Mouse (Mus musculus) forebrain, postnatal 0 days (tissue): ENCODE measurements around the gene Pigp. TPM values are rescaled to one million over a fixed set of nuclear protein-coding genes. Genes with fewer than 3 reads are reported as not detected.
"Not testable (repeated sequence)": the region's sequence is repeated elsewhere in the genome, so short reads cannot be mapped to it uniquely, and the experiment has no call there.

Source experiments
- ATAC-seq: fragments of 200-750 bp; cut with Nextera tagmentation; 2 replicates; pipeline ENCODE4 v1.8.0; 2017; ENCODE audit warnings: mild to moderate bottlenecking, moderate library complexity
- DNase-seq: peaks from one replicate; pipeline ENCODE4 v3.0.0-alpha.2; 2015
- H3K27ac ChIP-seq: fragments of 300-500 bp; sonication (generic); 2 replicates; pipeline ENCODE4 v1.5.1; 2014; ENCODE audit warnings: low read depth, mild to moderate bottlenecking, antibody characterized with exemption, low read length, moderate library complexity, mixed read lengths
- H3K27me3 ChIP-seq: fragments of 300-500 bp; sonication (generic); 2 replicates; pipeline ENCODE4 v1.6.1; 2014; ENCODE audit warnings: mild to moderate bottlenecking, low read length, mixed read lengths; ENCODE audit not compliant: insufficient read depth
- H3K36me3 ChIP-seq: fragments of 300-500 bp; sonication (generic); 2 replicates; pipeline ENCODE4 v1.6.1; 2014; ENCODE audit warnings: mild to moderate bottlenecking, moderate library complexity; ENCODE audit not compliant: insufficient read depth
- H3K4me1 ChIP-seq: fragments of 300-500 bp; sonication (generic); 2 replicates; pipeline ENCODE4 v1.6.1; 2014; ENCODE audit warnings: antibody characterized with exemption; ENCODE audit not compliant: insufficient read depth
- H3K4me2 ChIP-seq: fragments of 300-500 bp; sonication (generic); 2 replicates; pipeline ENCODE4 v1.6.1; 2014; ENCODE audit warnings: low read depth, mild to moderate bottlenecking, moderate library complexity
- H3K4me3 ChIP-seq: fragments of 300-500 bp; sonication (generic); 2 replicates; pipeline ENCODE4 v1.5.1; 2014; ENCODE audit warnings: low read depth, low read length, mixed read lengths
- H3K9ac ChIP-seq: fragments of 300-500 bp; sonication (generic); 2 replicates; pipeline ENCODE4 v1.6.1; 2014; ENCODE audit warnings: mild to moderate bottlenecking
- H3K9me3 ChIP-seq: fragments of 300-500 bp; sonication (generic); 2 replicates; pipeline ENCODE4 v1.6.1; 2016; ENCODE audit warnings: low read length
- CTCF ChIP-seq: sonication (generic); IDR thresholded peaks from 2 replicates; pipeline ENCODE4 v1.5.1; 2016; ENCODE audit warnings: antibody characterized with exemption, control low read depth, low read depth
- WGBS: fragments of 180-500 bp; shearing (Covaris S2); extraction: QIAGEN DNeasy Blood & Tissue Kit; methylation state at CpG from one replicate; pipeline ENCODE4 v1.1.7; 2014; 5-methylcytosine and 5-hydroxymethylcytosine counted together
- polyA plus RNA-seq: library from polyadenylated mRNA; unstranded; fragments of >200 nt; fragmentation: Nextera tagmentation; extraction: Ambion mirVana; gene quantifications from 2 replicates; pipeline ENCODE4 v1.2.1, GENCODE M21; 2015
- total RNA-seq: library from RNA; depleted of rRNA; stranded (reverse); fragments of >200 nt; gene quantifications from 2 replicates; pipeline ENCODE4 v1.2.3, GENCODE M21; 2014

The Pigp gene
- total and polyA plus RNA-seq, 2 experiments from 2014 or later = 88.3 to 133 TPM

GRCm38 (mm10) chr16:94348779-94349178, 22.9 kb downstream of the Pigp start:
- DNase-seq = no peak

GRCm38 (mm10) chr16:94347080-94347731, 24.4 kb downstream of the Pigp start:
- H3K4me3 ChIP-seq = no peak overlapping the region
- H3K36me3 ChIP-seq = no peaks in the 10 kb centered on the region
- no peak overlapping the region for H3K27ac ChIP-seq
- no peaks in the 10 kb centered on the region for H3K9me3 ChIP-seq
- no peak overlapping the region for H3K4me2 ChIP-seq
- no peak for TF ChIP-seq CTCF
- 78% methylated on average over 7 of the region's 7 CpGs for WGBS
- H3K9ac ChIP-seq = no peak overlapping the region
- no peak for ATAC-seq
- H3K4me1 ChIP-seq = no peaks in the 10 kb centered on the region
- no peaks in the 10 kb centered on the region for H3K27me3 ChIP-seq
- DNase-seq = no peak

More at GRCm38 (mm10) chr16:94348779-94349178, 22.9 kb downstream of the Pigp start:
- Histone ChIP-seq H3K27me3 (no peaks in the 10 kb centered on the region), H3K27ac (no peak overlapping the region), H3K9me3 (no peaks in the 10 kb centered on the region), H3K9ac (no peak overlapping the region), H3K4me2 (no peak overlapping the region), H3K4me1 (no peaks in the 10 kb centered on the region), H3K36me3 (no peaks in the 10 kb centered on the region), H3K4me3 (no peak overlapping the region)
- 95% methylated on average over 2 of the region's 2 CpGs for WGBS
- no peak for TF ChIP-seq CTCF
- ATAC-seq = no peak

- Histone ChIP-seq H3K4me2 (no peak overlapping the region), H3K4me1 (no peaks in the 10 kb centered on the region), H3K9ac (no peak overlapping the region), H3K9me3 (no peaks in the 10 kb centered on the region), H3K4me3 (no peak overlapping the region), H3K27ac (no peak overlapping the region), H3K36me3 (no peaks in the 10 kb centered on the region), H3K27me3 (no peaks in the 10 kb centered on the region)
- ATAC-seq = no peak
- 72% methylated on average over 1 of the region's 1 CpGs for WGBS
- no peak for DNase-seq
- TF ChIP-seq CTCF = no peak
Observed at GRCm38 (mm10) chr16:94345733-94346132, 25.9 kb downstream of the Pigp start.

GRCm38 (mm10) chr16:94339164-94340160, 32.2 kb downstream of the Pigp start:
- not testable (repeated sequence) for H3K27ac ChIP-seq, H3K36me3 ChIP-seq, H3K9me3 ChIP-seq, H3K4me2 ChIP-seq, H3K27me3 ChIP-seq, DNase-seq, H3K9ac ChIP-seq, H3K4me1 ChIP-seq, H3K4me3 ChIP-seq, ATAC-seq
- 92% methylated on average over 18 of the region's 22 CpGs for WGBS

GRCm38 (mm10) chr16:94335656-94336055, 36.0 kb downstream of the Pigp start:
- Histone ChIP-seq H3K27ac (no peak overlapping the region), H3K27me3 (no peaks in the 10 kb centered on the region), H3K36me3 (no peaks in the 10 kb centered on the region), H3K9me3 (no peaks in the 10 kb centered on the region), H3K9ac (no peak overlapping the region), H3K4me1 (no peaks in the 10 kb centered on the region), H3K4me3 (no peak overlapping the region), H3K4me2 (no peak overlapping the region)
- DNase-seq (no peak), ATAC-seq (no peak)
- WGBS = 26% methylated on average over 5 of the region's 5 CpGs
- no peak for TF ChIP-seq CTCF

GRCm38 (mm10) chr16:94331886-94332252, 39.8 kb downstream of the Pigp start:
- peak; percentile 65 for TF ChIP-seq CTCF
- Histone ChIP-seq H3K27ac (no peak overlapping the region), H3K4me1 (peaks cover 9% of the 10 kb centered on the region; the same call in 1 of the 2 replicates), H3K9me3 (no peaks in the 10 kb centered on the region), H3K4me3 (no peak overlapping the region), H3K4me2 (no peak overlapping the region), H3K27me3 (peaks cover 15% of the 10 kb centered on the region), H3K36me3 (no peaks in the 10 kb centered on the region), H3K9ac (no peak overlapping the region)
- ATAC-seq = no peak
- WGBS = 71% methylated on average over 5 of the region's 5 CpGs
- no peak for DNase-seq
